Mouse (Mus musculus) ES-E14 (cell line): Measurements from ENCODE around the gene Sez6l2. TPM values are rescaled to one million over a fixed set of nuclear protein-coding genes. Genes with fewer than 3 reads are reported as not detected.

Experiments used
- DNase-seq: peaks from one replicate; pipeline ENCODE4 v3.0.0-alpha.2; 2013; ENCODE audit warnings: low read depth, low spot score
- H3K27ac ChIP-seq: 2 replicates; pipeline ENCODE4 v1.5.1; 2012; ENCODE audit warnings: low read depth, mild to moderate bottlenecking, low read length, moderate library complexity, mixed read lengths; ENCODE audit not compliant: poor library complexity, insufficient read depth, severe bottlenecking
- H3K36me3 ChIP-seq: 2 replicates; pipeline ENCODE4 v1.6.1; 2012; ENCODE audit warnings: mild to moderate bottlenecking, low read length, moderate library complexity, mixed read lengths; ENCODE audit not compliant: control insufficient read depth, poor library complexity, insufficient read depth, severe bottlenecking
- H3K4me1 ChIP-seq, 2 experiments: fragments of 150-350 bp in 1 of 2; sonication (generic) in 1 of 2; 2 replicates each; pipeline ENCODE4 v1.6.1; 2012; ENCODE audit warnings: low read length in 2 of 2, mild to moderate bottlenecking in 1 of 2, mixed read lengths in 1 of 2; ENCODE audit not compliant: control insufficient read depth in 2 of 2, insufficient read depth in 2 of 2, poor library complexity in 1 of 2
- H3K4me3 ChIP-seq, 2 experiments: fragments of 150-350 bp in 1 of 2; sonication (generic) in 1 of 2; 2 replicates each; pipeline ENCODE4 v1.5.1; 2012; ENCODE audit warnings: low read length in 2 of 2, low read depth in 1 of 2, mild to moderate bottlenecking in 1 of 2, mixed read lengths in 1 of 2; ENCODE audit not compliant: insufficient read depth in 1 of 2, poor library complexity in 1 of 2, severe bottlenecking in 1 of 2
- H3K9ac ChIP-seq: 2 replicates; pipeline ENCODE4 v1.6.1; 2012; ENCODE audit warnings: low read depth, mild to moderate bottlenecking, low read length, mixed read lengths; ENCODE audit not compliant: poor library complexity, insufficient read depth, severe bottlenecking
- H3K9me3 ChIP-seq: fragments of 150-350 bp; sonication (generic); 2 replicates; pipeline ENCODE4 v1.6.1; 2012; ENCODE audit warnings: low read depth, mild to moderate bottlenecking, low read length; ENCODE audit not compliant: control insufficient read depth, insufficient read depth
- CHD2 ChIP-seq: IDR thresholded peaks from 2 replicates; pipeline ENCODE4 v1.6.1; 2014; ENCODE audit warnings: mild to moderate bottlenecking, low read depth, low read length, inconsistent platforms
- HCFC1 ChIP-seq: IDR thresholded peaks from 2 replicates; pipeline ENCODE4 v1.6.1; 2012; ENCODE audit warnings: low read length, inconsistent platforms, borderline replicate concordance; ENCODE audit not compliant: insufficient read depth
- MAFK ChIP-seq: IDR thresholded peaks from 2 replicates; pipeline ENCODE4 v1.6.1; 2014; ENCODE audit warnings: mild to moderate bottlenecking, low read depth, low read length, inconsistent platforms; ENCODE audit not compliant: insufficient read depth
- ZC3H11A ChIP-seq: IDR thresholded peaks from 2 replicates; pipeline ENCODE4 v1.6.1; 2012; ENCODE audit warnings: low read depth, mild to moderate bottlenecking, inconsistent platforms, low read length, borderline replicate concordance
- ZNF384 ChIP-seq: IDR thresholded peaks from 2 replicates; pipeline ENCODE4 v1.6.1; 2012; ENCODE audit warnings: low read depth, low read length, inconsistent platforms
- in situ Hi-C, 2 experiments: fragments of 600-800 bp; cut with MboI; formaldehyde crosslinking; loops; one replicate each; pipeline ENCODE4 v1.15.1; 2025; ENCODE audit warnings: low sequenced_read_pairs in 2 of 2, inconsistent platforms in 1 of 2; ENCODE audit not compliant: unreplicated experiment in 2 of 2
- total RNA-seq: library from RNA; depleted of rRNA; stranded (reverse); fragments of 300-350 nt; gene quantifications from 2 replicates; pipeline ENCODE4 v1.2.3, GENCODE M21; 2012

Gene Sez6l2
- total RNA-seq, 1 experiment, result 0.80 TPM

- no peak for TF ChIP-seq ZC3H11A
- TF ChIP-seq CHD2, result no peak
- TF ChIP-seq HCFC1, result no peak
- no peak for TF ChIP-seq ZNF384
- peak; percentile 87 for TF ChIP-seq MAFK
- Histone ChIP-seq H3K27ac (peak overlapping the region; percentile 47; the same call in 1 of the 2 replicates), H3K9me3 (no peaks in the 10 kb centered on the region), H3K4me1 (peaks cover 2 to 28% of the 10 kb centered on the region in 2 experiments; a peak in 3 of 4 replicates), H3K36me3 (no peaks in the 10 kb centered on the region), H3K4me3 (no peak overlapping the region), H3K9ac (peak overlapping the region; percentile 14; the same call in 1 of the 2 replicates)
- in situ Hi-C loops, result no loop called here
- DNase-seq, result no peak
These were observed 53.9 kb downstream of the Sez6l2 start for GRCm38 (mm10) chr7:127004122-127004875.

- no peak for DNase-seq
- Histone ChIP-seq H3K4me1 (peaks cover 2 to 29% of the 10 kb centered on the region in 2 experiments; a peak in 3 of 4 replicates), H3K4me3 (no peak overlapping the region), H3K36me3 (no peaks in the 10 kb centered on the region), H3K9ac (no peak overlapping the region), H3K9me3 (no peaks in the 10 kb centered on the region), H3K27ac (peak overlapping the region; percentile 17; the same call in 1 of the 2 replicates)
- in situ Hi-C loops, result no loop called here
- TF ChIP-seq MAFK (no peak), ZC3H11A (no peak), HCFC1 (no peak), ZNF384 (no peak), CHD2 (no peak)
These were observed 57.1 kb downstream of the Sez6l2 start for GRCm38 (mm10) chr7:127007313-127008024.

- Histone ChIP-seq H3K4me1 (peaks cover 2 to 25% of the 10 kb centered on the region in 2 experiments; a peak in 3 of 4 replicates), H3K9me3 (no peaks in the 10 kb centered on the region), H3K27ac (peak overlapping the region; percentile 64), H3K36me3 (peaks cover 3% of the 10 kb centered on the region; the same call in 1 of the 2 replicates), H3K9ac (peak overlapping the region; percentile 44; the same call in 1 of the 2 replicates), H3K4me3 (no peak overlapping the region)
- in situ Hi-C loops, result no loop called here
- TF ChIP-seq CHD2, result no peak
- peak; percentile 86 for TF ChIP-seq MAFK
- DNase-seq, result no peak
These were observed 58.1 kb downstream of the Sez6l2 start for GRCm38 (mm10) chr7:127008239-127009019.

- TF ChIP-seq ZC3H11A (no peak), HCFC1 (no peak)
- 0 out of 2 replicates have a peak overlapping the region, but pooled peaks have one; percentile 64 for H3K27ac ChIP-seq
- no peaks in the 10 kb centered on the region for H3K9me3 ChIP-seq
- H3K4me1 ChIP-seq, result peaks cover 2 to 18% of the 10 kb centered on the region in 2 experiments; a peak in 3 of 4 replicates
- H3K36me3 ChIP-seq, result peaks cover 3% of the 10 kb centered on the region
- in situ Hi-C loops, result no loop called here
- H3K9ac ChIP-seq, result 0 out of 2 replicates have a peak overlapping the region, but pooled peaks have one; percentile 19
- H3K4me3 ChIP-seq, result no peak overlapping the region
- no peak for DNase-seq
These were observed 59.1 kb downstream of the Sez6l2 start for GRCm38 (mm10) chr7:127009307-127010085.
